Mouse (Mus musculus) adrenal gland, postnatal 0 days (tissue): Measurements from ENCODE around the gene 2310002L09Rik. TPM values are rescaled to one million over a fixed set of nuclear protein-coding genes. Genes with fewer than 3 reads are reported as not detected.

Source experiments
- polyA plus RNA-seq: library from polyadenylated mRNA; unstranded; fragments of >200 nt; fragmentation: Nextera tagmentation; extraction: Ambion mirVana; gene quantifications from 2 replicates; pipeline ENCODE4 v1.2.1, GENCODE M21; 2015

2310002L09Rik gene
- polyA plus RNA-seq = 0.23 TPM in 1 of 2 replicates, not detected in the other

DNA sequence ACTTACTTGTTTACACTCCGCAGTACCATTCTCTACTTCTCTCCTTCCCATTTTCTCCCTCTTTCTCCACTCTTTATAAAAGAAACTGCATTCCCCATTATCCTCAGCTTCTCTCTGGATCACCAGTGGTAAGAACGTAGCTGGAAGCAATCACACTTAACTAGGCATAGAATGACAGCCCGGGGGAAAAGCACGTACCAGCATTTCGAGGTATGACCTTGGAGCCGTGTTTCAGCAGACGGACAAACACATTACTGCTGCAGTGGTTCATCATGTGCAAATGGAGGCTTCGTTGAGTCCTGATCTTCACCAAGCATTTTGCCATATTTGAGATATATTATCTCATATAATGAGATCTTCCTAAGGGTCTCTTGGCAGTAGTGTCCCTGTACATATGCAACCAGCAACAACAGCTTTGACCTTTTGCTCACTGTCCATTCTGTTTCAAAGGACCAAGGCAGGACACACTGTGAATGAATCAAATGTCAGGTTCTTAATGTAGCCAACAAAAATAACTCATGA is at the start of gene 2310002L09Rik:
Gene 2310002L09Rik, minus strand, starts transcription at position 472 of the 522 bp plus-strand sequence.

DNA sequence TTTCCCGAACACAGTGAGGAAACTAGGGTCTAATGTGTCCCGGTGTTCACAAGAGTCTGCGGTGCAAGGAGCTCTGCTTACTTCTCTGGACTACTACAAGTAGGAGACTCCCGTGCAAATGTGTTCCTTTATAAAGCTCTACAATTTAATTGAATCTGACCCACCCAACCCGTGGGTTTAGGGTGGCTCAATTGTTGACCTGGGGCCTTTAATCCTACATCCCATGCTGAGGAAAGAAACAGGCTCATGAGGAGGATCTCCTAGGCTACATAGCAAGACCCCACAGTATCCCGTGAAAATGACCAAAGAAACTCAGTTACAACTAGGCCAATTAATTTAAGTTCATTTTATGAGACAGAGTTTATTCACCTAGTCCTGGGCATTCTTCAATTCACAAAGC is 30.0 kb downstream of the 2310002L09Rik start, which contains the start of gene Gm11756:
Gene Gm11756, minus strand, starts transcription at position 101 of the 400 bp plus-strand sequence.

DNA sequence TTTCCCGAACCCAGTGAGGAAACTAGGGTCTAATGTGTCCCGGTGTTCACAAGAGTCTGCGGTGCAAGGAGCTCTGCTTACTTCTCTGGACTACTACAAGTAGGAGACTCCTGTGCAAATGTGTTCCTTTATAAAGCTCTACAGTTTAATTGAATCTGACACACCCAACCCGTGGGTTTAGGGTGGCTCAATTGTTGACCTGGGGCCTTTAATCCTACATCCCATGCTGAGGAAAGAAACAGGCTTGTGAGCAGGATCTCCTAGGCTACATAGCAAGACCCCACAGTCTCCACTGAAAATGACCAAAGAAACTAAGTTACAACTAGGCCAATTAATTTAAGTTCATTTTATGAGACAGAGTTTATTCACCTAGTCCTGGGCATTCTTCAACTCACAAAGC is 44.8 kb downstream of the 2310002L09Rik start, which contains the start of gene Gm13871:
Gene Gm13871, minus strand, starts transcription at position 101 of the 400 bp plus-strand sequence.

DNA sequence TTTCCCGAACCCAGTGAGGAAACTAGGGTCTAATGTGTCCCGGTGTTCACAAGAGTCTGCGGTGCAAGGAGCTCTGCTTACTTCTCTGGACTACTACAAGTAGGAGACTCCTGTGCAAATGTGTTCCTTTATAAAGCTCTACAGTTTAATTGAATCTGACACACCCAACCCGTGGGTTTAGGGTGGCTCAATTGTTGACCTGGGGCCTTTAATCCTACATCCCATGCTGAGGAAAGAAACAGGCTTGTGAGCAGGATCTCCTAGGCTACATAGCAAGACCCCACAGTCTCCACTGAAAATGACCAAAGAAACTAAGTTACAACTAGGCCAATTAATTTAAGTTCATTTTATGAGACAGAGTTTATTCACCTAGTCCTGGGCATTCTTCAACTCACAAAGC is 59.6 kb downstream of the 2310002L09Rik start, which contains the start of gene Gm11757:
Gene Gm11757, minus strand, starts transcription at position 101 of the 400 bp plus-strand sequence.

Other genes starting within 250 kb of the 2310002L09Rik start
- gene Rasef, start 159.9 kb downstream of the 2310002L09Rik start, polyA plus RNA-seq = 0.11 and 0.30 TPM in 2 replicates
- gene Gm11758, start 74.6 kb downstream of the 2310002L09Rik start, polyA plus RNA-seq = not detected in 2 replicates
- not detected in 2 replicates for gene Gm11757, start 59.7 kb downstream of the 2310002L09Rik start, polyA plus RNA-seq
- gene Gm13871, start 44.9 kb downstream of the 2310002L09Rik start, polyA plus RNA-seq = not detected in 2 replicates
- gene Gm11756, start 30.1 kb downstream of the 2310002L09Rik start, polyA plus RNA-seq = not detected in 2 replicates
- 1.7 and 2.3 TPM in 2 replicates for gene Frmd3, start 62.6 kb upstream of the 2310002L09Rik start, polyA plus RNA-seq